Mouse (Mus musculus) adrenal gland, postnatal 36 days (tissue): Measurements from ENCODE around the gene Gm49325. TPM values are rescaled to one million over a fixed set of nuclear protein-coding genes. Genes with fewer than 3 reads are reported as not detected.
"Not testable (repeated sequence)": the region's sequence is repeated elsewhere in the genome, so short reads cannot be mapped to it uniquely, and the experiment has no call there.

Experiments
- DNase-seq, 2 experiments: peaks; one replicate each; pipeline ENCODE4 v3.0.0; 2021; ENCODE audit warnings: mixed read lengths in 1 of 2
- microRNA-seq: library from miRNA; unstranded; fragments of <30 nt; microRNA quantifications from one replicate; pipeline ENCODE4 v1.2.0, GENCODE M21; 2021
- total RNA-seq, 2 experiments: library from RNA; stranded (reverse); gene quantifications; 2 replicates each; pipeline ENCODE4 v1.2.3; 2021

Gm49325 gene
- total RNA-seq, 2 experiments from 2014 or later: 24.1 to 27.6 TPM

DNA sequence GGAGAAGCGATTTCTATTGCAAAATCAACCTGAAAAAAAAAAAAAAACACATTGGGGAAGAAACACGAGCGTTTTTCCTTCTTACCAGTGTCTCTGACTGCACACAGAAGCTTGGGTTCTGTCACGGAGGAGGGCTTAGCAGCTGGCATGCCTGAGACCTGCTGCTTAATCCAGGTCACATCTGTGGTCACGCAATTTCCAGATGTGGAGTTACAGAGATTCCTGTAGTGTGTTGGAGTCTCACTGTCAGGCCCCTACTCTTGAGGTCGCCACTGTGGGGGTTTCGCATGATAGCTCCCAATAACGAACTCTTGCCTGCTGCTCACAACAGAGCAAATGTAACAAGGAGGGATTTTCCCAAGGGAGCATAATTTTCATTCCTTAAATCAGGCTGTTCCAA is 78.2 kb downstream of the Gm49325 start:
- no peak for DNase-seq

DNA sequence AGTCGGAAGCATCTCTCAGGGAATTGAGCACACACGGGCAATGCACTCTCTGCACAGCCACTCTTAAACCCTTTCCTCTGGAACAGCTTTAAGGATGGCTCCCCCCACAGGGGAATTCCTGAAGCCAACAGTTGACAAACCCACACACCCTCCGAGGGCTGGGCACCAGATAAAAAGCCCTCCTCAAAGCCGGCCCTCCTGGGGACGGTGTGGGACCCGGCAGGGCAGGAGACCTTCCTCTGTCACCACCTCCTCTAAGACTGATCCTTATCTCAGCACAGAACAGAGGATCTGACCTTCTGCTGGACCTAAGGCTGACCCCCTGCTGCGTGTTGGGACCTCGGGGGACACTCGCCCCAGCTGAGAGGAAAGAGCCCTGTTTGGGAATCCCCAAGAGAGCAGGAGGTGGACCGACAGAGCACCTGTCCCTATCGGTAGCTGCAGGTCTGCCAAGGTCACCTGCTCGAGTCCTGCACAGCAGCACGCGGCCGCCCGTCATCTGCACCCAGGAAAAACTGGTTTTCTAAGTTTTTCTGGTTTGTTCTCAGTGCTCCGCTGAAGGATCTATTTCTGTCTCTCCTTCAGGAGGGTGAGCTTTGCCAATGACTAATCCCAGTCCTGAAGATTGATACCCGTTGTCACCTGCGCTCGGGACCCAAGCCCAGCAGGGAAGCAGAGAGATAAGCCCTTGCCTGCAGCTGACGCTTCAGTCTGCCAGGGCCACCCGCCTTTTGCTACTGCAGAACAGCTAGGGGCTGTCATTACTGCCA is 80.1 kb downstream of the Gm49325 start, which contains the start of gene Tspear:
Tspear (plus strand) TSS at position 675 of the 770 bp plus-strand sequence.
- DNase-seq: peak in 1 of 2 experiments; percentile 9

DNA sequence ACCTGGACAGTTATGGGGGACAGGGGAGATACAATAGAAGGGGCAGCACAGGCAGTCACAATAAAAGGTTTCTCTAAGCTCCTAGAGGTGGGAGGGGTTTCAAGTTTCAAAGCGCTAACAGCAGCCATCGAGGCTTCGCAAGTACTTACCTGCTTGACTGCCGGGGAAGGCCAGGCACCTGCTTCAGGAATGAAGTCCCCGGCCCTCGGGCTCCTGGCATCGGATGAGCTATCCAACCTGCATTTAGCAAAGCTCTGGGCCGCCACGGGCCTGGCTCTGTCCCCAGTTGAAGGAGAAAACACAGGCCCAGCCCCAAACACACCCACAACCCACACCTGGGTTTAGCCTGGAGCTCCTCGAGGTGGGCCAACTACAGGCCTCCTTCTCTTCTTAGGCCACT is 81.0 kb downstream of the Gm49325 start:
- no peak for DNase-seq

DNA sequence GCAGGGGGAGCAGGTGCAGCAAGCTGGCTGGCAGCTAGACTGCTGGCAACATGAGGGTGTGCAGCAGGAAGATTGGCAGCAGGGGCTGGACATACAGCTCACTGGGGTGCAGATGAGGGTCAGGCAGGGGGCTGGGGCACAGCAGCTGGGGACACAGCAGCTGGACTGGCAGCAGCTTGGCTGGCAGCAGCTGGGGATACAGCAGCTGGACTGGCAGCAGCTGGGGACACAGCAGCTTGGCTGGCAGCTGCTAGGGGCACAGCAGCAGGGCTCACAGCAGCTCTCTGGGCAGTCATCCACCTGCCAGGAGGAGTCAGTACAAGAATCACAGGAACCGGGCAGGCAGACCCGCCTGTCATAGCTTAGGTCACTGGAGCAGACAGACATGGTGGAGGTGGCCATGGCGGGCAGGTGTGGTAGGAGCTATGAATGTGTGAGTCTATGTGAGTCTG is 84.4 kb downstream of the Gm49325 start, which contains the start of gene Gm19402:
Gm19402 (minus strand) TSS at position 402 of the 452 bp plus-strand sequence.
- DNase-seq: not testable (repeated sequence)

Small RNA genes lying within 50 kb of the gene (microRNA-seq; reads per million reads assigned to microRNA genes)
- 18.2 reads per million, percentile 31 among the genes with 10 or more reads in this experiment for gene Mir1930

Other genes with a start within 250 kb of the Gm49325 start
- gene Adarb1, start 187.9 kb upstream of the Gm49325 start, total RNA-seq: 10 to 100 TPM; 10.8 to 68.2 TPM
- 10 to 100 TPM; 19.2 to 25.0 TPM for gene Fam207a, start 90.4 kb upstream of the Gm49325 start, total RNA-seq
- 1 to 10 TPM; 4.2 to 9.1 TPM for gene Itgb2, start 75.9 kb upstream of the Gm49325 start, total RNA-seq
- 100 to 1,000 TPM; 197 to 219 TPM for gene Pttg1ip, start 24.5 kb upstream of the Gm49325 start, total RNA-seq
- 100 to 1,000 TPM in 1 of 2 experiments, 10 to 100 TPM in 1; 89.0 to 106 TPM for gene Sumo3, start 100 bp upstream of the Gm49325 start, total RNA-seq
- gene Ube2g2, start 16.1 kb downstream of the Gm49325 start, total RNA-seq: 10 to 100 TPM; 57.3 to 67.6 TPM
- gene Tspear, start 80.4 kb downstream of the Gm49325 start, total RNA-seq: under 1 TPM; 0.16 to 0.23 TPM
- gene Gm19402, start 84.6 kb downstream of the Gm49325 start, total RNA-seq: not detected
- gene Gm9508, start 91.0 kb downstream of the Gm49325 start, total RNA-seq: not detected
- not detected for gene Gm10272, start 100.4 kb downstream of the Gm49325 start, total RNA-seq
- gene Gm10024, start 105.3 kb downstream of the Gm49325 start, total RNA-seq: not detected
- gene Gm10142, start 109.6 kb downstream of the Gm49325 start, total RNA-seq: not detected
- gene Krtap12-1, start 114.4 kb downstream of the Gm49325 start, total RNA-seq: not detected
- gene Gm10100, start 120.3 kb downstream of the Gm49325 start, total RNA-seq: not detected
- not detected for gene Gm18596, start 136.4 kb downstream of the Gm49325 start, total RNA-seq
- not detected for gene Gm9736, start 145.2 kb downstream of the Gm49325 start, total RNA-seq
- gene Gm3233, start 153.5 kb downstream of the Gm49325 start, total RNA-seq: not detected
- not detected for gene Gm3238, start 165.1 kb downstream of the Gm49325 start, total RNA-seq
- gene Gm7138, start 170.7 kb downstream of the Gm49325 start, total RNA-seq: not detected
- not detected for gene Gm3250, start 176.3 kb downstream of the Gm49325 start, total RNA-seq
- gene Gm7137, start 182.0 kb downstream of the Gm49325 start, total RNA-seq: not detected
- gene Gm9639, start 188.9 kb downstream of the Gm49325 start, total RNA-seq: not detected
- not detected for gene Gm19668, start 192.9 kb downstream of the Gm49325 start, total RNA-seq
- gene Gm9507, start 205.6 kb downstream of the Gm49325 start, total RNA-seq: not detected
- not detected for gene Gm2696, start 208.5 kb downstream of the Gm49325 start, total RNA-seq
- gene Krtap10-4, start 220.9 kb downstream of the Gm49325 start, total RNA-seq: not detected
- not detected for gene Krtap10-10, start 229.8 kb downstream of the Gm49325 start, total RNA-seq
- gene Gm36176, start 240.6 kb downstream of the Gm49325 start, total RNA-seq: not detected
- not detected for gene Gm10318, start 246.7 kb downstream of the Gm49325 start, total RNA-seq